Mouse (Mus musculus): ENCODE data around the gene Olfr1325. TPM values are rescaled to one million over a fixed set of nuclear protein-coding genes. Genes with fewer than 3 reads are reported as not detected.

Gene Olfr1325
- polyA plus RNA-seq (2012; rRNA removed) = not detected in 2 replicates

GRCm38 (mm10) chrX:74592379-74592778 is at the start of gene Olfr1325:
Gene Olfr1325, plus strand, starts transcription at chrX:74592679.

GRCm38 (mm10) chrX:74574788-74575187 is 17.7 kb upstream of the Olfr1325 start, which contains the start of gene Olfr1326-ps1:
Gene Olfr1326-ps1, minus strand, starts transcription at chrX:74574888.

GRCm38 (mm10) chrX:74645466-74646323 is 53.2 kb downstream of the Olfr1325 start, which contains the start of gene Gm5640:
Gene Gm5640, minus strand, starts transcription at chrX:74645635.

Other genes with a start within 250 kb of the Olfr1325 start
- 87.3 and 99.6 TPM in 2 replicates for gene Lage3, start 239.1 kb upstream of the Olfr1325 start, polyA plus RNA-seq (2012; rRNA removed)
- 56.7 and 57.7 TPM in 2 replicates for gene Ubl4a, start 219.5 kb upstream of the Olfr1325 start, polyA plus RNA-seq (2012; rRNA removed)
- gene Slc10a3, start 219.3 kb upstream of the Olfr1325 start, polyA plus RNA-seq (2012; rRNA removed) = 5.7 and 7.1 TPM in 2 replicates
- 36.2 and 39.6 TPM in 2 replicates for gene Fam3a, start 199.4 kb upstream of the Olfr1325 start, polyA plus RNA-seq (2012; rRNA removed)
- 18.0 and 19.5 TPM in 2 replicates for gene Ikbkg, start 199.4 kb upstream of the Olfr1325 start, polyA plus RNA-seq (2012; rRNA removed)
- gene G6pdx, start 163.5 kb upstream of the Olfr1325 start, polyA plus RNA-seq (2012; rRNA removed) = 44.7 and 48.8 TPM in 2 replicates
- gene Gm6880, start 111.3 kb upstream of the Olfr1325 start, polyA plus RNA-seq (2012; rRNA removed) = 0.12 TPM in 1 of 2 replicates, not detected in the other
- not detected in 2 replicates for gene Olfr1326-ps1, start 17.8 kb upstream of the Olfr1325 start, polyA plus RNA-seq (2012; rRNA removed)
- 0.10 and 0.14 TPM in 2 replicates for gene Gm5640, start 53.0 kb downstream of the Olfr1325 start, polyA plus RNA-seq (2012; rRNA removed)
- not detected in 2 replicates for gene Gm6890, start 148.2 kb downstream of the Olfr1325 start, polyA plus RNA-seq (2012; rRNA removed)
- gene Gm5936, start 244.5 kb downstream of the Olfr1325 start, polyA plus RNA-seq (2012; rRNA removed) = 0.04 and 0.05 TPM in 2 replicates